Mouse (Mus musculus) v-Abl transformed pro-B cells (cell line): ENCODE results near the gene Rbms1.

Experiments
- in situ Hi-C, 2 experiments: fragments of 400-800 bp; cut with MboI; formaldehyde crosslinking; loops; one replicate each; pipeline ENCODE4 v1.15.1; 2025; ENCODE audit not compliant: unreplicated experiment in 2 of 2

Gene Rbms1

GRCm38 (mm10) chr2:60720906-60721305 lies 242.1 kb downstream of the Rbms1 start:
- in situ Hi-C loops, result loop anchor here (5.0 to 25.0 kb wide), 3 partner anchors 731 to 1941 kb away; partner anchors contain the start of gene Gca (in 1 of the 2)

GRCm38 (mm10) chr2:60720205-60720604 lies 242.8 kb downstream of the Rbms1 start:
- in situ Hi-C loops, result loop anchor here (5.0 to 25.0 kb wide), 3 partner anchors 732 to 1942 kb away; partner anchors contain the start of gene Gca (in 1 of the 2)

- in situ Hi-C loops, result loop anchor here in 1 of 2 experiments (25.0 kb wide), 2 partner anchors 1205 to 1945 kb away; partner anchors contain the start of gene Gca
Observed at GRCm38 (mm10) chr2:60717348-60717747, 245.6 kb downstream of the Rbms1 start.

DNA sequence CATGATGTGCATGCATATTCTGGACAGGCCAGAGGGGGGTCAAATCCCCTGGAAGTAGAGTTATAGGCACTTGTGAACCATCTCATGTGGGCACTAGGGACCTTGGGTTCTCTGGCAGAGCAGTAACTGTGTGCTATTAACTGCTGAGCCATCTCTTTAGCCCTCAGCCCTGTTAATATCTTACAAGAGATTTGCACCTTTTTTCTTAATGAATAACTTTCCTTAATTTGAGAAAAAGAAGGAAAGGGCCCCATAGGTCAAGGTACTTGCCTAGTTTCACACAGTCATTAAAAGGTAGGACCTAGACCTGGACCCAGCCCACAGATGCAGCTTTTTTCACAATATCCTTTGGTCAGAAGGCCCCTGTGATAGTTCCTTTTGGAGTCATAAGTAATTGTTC lies 246.4 kb downstream of the Rbms1 start:
- in situ Hi-C loops, result loop anchor here in 1 of 2 experiments (25.0 kb wide), 2 partner anchors 1204 to 1946 kb away; partner anchors contain the start of gene Gca

DNA sequence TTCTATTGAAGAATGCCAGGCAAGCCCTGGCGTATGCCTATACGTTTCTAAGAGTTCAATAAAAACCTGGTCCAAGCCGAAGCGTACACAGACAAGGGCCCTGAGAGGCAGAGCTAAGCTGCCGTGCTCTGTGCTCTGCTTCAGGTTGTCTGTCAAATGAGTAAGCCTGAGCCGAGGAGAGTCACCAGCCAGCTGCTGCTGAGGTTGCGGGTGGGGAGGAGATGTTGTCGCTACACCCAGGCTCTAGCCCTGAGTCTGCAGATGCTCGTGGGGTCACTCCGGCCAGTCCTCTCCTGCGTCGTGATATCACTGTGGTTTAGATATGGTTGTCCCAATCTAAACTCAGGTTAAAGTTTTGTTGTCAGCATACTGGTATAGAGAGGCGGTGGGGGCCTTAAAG lies 247.2 kb downstream of the Rbms1 start:
- in situ Hi-C loops, result loop anchor here in 1 of 2 experiments (25.0 kb wide), 2 partner anchors 1203 to 1947 kb away; partner anchors contain the start of gene Gca

- in situ Hi-C loops, result loop anchor here in 1 of 2 experiments (5.0 to 25.0 kb wide), 3 partner anchors 737 to 1947 kb away; partner anchors contain the start of gene Gca
Observed at GRCm38 (mm10) chr2:60714971-60715502, 248.0 kb downstream of the Rbms1 start.

DNA sequence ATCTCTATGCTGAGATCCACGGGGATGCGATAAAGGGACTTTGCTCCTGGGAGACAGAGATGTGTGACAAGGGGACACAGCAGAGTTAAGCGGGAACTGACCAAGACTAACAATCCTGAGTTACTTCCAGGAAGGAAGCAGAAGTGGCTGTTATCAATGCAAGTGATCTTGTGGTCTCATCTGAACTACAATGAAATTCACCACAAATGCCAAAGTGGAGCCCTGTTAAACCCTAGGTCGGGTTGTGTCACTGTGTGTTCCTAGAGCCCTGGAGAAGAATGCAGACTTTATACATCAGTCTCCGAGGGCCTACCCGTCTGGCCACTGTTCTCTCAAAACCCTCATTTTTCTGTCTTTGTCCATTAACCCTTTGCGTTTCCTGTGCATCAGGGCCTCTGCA lies 248.5 kb downstream of the Rbms1 start:
- in situ Hi-C loops, result loop anchor here in 1 of 2 experiments (5.0 to 25.0 kb wide), 3 partner anchors 738 to 1948 kb away; partner anchors contain the start of gene Gca

GRCm38 (mm10) chr2:60713857-60714256 lies 249.1 kb downstream of the Rbms1 start:
- in situ Hi-C loops, result loop anchor here in 1 of 2 experiments (5.0 to 25.0 kb wide), 3 partner anchors 738 to 1948 kb away; partner anchors contain the start of gene Gca

GRCm38 (mm10) chr2:60712891-60713290 lies 250.1 kb downstream of the Rbms1 start:
- in situ Hi-C loops, result loop anchor here in 1 of 2 experiments (5.0 to 25.0 kb wide), 3 partner anchors 739 to 1949 kb away; partner anchors contain the start of gene Gca

DNA sequence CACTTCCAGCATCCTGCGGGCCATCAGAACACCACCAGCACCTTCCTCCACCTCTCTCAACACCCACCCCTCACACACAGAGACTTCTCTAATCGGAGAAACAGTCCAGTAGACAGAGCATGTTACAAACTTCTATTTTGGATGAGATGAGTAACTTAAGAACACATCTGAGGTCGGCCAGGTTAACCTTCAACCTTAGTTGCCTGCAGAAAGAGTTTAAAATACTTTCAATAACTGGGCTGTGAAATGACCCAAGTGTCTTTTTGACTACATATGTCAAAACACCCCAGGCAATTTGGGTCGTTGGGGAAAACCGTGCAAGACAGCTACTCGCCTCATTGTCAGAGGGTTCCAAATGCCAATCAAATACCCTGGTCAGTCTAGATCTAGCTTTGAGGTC lies 250.5 kb downstream of the Rbms1 start:
- in situ Hi-C loops, result loop anchor here in 1 of 2 experiments (5.0 to 25.0 kb wide), 3 partner anchors 740 to 1950 kb away; partner anchors contain the start of gene Gca

DNA sequence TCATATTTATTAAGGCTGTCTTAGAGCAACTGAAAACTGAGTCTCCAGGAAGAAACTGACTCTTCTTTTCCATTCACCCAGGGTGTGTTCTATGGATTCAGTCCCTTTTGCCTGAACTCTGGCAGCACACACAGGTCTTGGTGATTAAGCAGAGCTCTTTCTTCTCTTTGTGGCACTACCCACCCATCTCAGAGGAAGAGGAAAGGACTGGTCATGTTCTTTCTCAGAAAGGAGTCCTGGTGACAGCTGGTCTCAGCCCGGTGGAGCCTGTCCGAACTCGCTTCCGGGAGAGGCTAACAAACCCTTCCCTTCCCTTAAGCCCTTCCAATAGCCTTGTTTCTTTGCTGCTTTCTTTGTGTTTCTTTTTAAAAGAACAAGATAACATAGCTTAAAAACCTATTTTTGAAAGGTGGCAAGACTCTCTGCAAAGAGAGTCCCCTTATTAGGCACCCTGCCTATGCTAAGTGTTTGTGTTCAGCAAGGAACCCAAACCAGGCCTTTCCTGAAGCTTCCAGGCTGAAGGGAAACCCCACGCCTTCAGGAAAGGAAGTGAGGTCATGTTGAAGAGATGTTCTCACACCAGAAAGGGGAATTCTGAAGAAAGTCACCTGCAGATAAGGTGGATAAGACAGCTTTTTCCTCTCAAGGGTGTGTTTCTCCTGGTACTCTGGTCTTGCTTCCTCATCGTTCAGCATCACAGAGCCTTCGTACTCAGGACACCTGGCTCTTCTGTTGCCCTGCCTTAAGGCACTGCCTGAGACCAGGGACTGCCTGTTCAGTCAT lies 251.7 kb downstream of the Rbms1 start:
- in situ Hi-C loops, result loop anchor here in 1 of 2 experiments (5.0 to 25.0 kb wide), 3 partner anchors 741 to 1951 kb away; partner anchors contain the start of gene Gca

DNA sequence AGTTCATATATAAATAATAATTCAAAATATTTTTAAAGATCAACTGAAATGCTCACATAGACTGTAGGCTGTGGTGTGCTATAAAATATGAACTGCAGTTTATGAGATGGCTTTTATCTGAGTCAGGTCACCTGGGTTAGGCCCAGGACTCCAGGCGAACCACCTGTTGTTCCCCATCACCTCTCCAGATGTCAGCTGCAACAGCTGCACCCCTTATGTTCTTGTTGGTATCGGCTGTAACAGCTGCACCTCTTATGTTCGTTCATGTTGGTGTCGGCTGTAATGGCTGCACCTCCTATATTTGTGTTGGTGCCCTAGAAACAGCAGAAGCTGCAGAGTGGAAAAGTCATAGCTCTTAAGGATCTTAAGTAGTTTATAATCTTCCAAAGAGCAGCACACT lies 252.7 kb downstream of the Rbms1 start:
- in situ Hi-C loops, result loop anchor here in 1 of 2 experiments (5.0 to 25.0 kb wide), 3 partner anchors 742 to 1952 kb away; partner anchors contain the start of gene Gca

GRCm38 (mm10) chr2:60708671-60709070 lies 254.3 kb downstream of the Rbms1 start:
- in situ Hi-C loops, result loop anchor here in 1 of 2 experiments (25.0 kb wide), 2 partner anchors 1196 to 1954 kb away; partner anchors contain the start of gene Gca

DNA sequence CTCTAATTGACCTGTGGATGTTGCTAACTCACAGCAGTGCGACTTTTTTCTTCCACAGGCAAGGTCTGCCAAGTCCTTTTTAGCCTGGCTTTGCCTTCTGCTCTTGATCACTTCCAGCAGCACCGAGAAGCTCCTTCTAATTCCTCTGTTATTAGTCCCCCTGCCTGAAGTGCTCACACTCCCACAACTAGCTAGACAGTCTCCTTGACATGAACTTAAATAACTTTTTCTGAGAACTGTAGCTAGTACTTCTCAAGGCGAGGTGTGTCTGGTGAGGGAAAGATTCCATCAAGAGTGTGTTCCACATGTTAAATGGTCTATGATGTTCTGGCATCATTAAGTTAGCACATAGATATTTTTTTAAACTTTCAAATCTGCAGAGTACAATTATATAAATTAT lies 256.1 kb downstream of the Rbms1 start:
- in situ Hi-C loops, result loop anchor here in 1 of 2 experiments (25.0 kb wide), 2 partner anchors 1195 to 1955 kb away; partner anchors contain the start of gene Gca

DNA sequence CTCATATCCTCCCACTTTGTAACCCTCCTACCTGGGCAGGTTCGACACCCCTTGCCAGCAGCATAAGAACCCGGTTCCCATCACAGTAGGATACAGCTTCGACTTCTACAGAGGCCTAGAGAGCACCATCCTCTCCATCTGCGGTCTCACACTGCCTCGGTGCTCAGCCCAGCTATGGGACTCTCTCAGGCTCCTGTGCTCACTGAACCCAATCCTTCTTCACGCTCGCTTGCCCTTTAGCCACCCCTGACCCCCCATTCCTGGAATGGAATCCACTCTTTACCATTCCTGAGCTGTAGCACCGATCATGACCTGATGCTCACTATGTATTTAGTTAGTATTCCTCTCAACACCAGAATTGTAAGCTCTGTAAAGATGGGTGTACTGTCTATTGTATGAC lies 257.6 kb downstream of the Rbms1 start:
- in situ Hi-C loops, result loop anchor here in 1 of 2 experiments (25.0 kb wide), 2 partner anchors 1193 to 1957 kb away; partner anchors contain the start of gene Gca

DNA sequence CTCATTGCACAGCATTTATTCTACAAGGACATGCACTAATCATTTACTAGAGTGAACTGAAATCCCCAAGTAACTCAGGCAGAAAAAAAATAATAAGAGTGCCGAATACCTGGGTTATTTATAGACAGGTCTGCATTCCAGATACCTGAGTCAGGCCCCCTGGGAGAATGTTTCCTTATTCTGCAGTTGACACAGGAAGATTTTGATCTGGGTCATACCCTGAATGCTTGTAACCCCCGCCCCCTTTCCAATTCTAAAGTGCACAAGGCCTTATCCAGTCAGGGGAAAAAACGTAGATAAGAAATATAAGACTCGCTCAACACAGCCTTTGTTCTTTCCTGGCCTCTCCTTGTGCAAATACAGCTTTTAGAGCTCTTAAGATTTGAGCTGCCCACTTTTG lies 259.7 kb downstream of the Rbms1 start:
- in situ Hi-C loops, result loop anchor here in 1 of 2 experiments (25.0 kb wide), 2 partner anchors 1191 to 1959 kb away; partner anchors contain the start of gene Gca

DNA sequence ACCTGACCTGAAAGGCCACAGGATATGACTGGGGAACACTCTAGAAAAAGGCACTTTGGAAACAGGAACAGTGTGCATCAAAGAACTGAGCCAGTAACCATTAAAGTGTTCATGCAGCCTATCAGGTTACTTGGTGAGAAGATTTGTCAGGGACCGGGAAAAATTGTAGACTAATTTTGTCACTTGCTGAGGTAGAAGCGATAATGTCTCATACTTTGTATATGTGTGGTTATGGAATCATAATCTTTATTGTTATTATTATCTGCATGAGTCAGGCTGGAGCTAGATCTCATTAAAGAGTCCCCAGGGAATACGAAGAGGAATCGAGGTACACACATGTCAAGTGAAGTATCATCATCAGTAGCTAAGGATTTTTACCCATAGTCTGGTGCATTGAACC lies 262.0 kb downstream of the Rbms1 start:
- in situ Hi-C loops, result loop anchor here in 1 of 2 experiments (25.0 kb wide), 2 partner anchors 1189 to 1961 kb away; partner anchors contain the start of gene Gca
